Mouse (Mus musculus) heart, embryonic 11.5 days (tissue): Measurements from ENCODE around the gene Armcx1. TPM values are rescaled to one million over a fixed set of nuclear protein-coding genes. Genes with fewer than 3 reads are reported as not detected.
"Not testable (repeated sequence)": the region's sequence is repeated elsewhere in the genome, so short reads cannot be mapped to it uniquely, and the experiment has no call there.

Experiments used
- ATAC-seq: fragments of 200-750 bp; cut with Nextera tagmentation; replicated peaks from 2 replicates; pipeline ENCODE4 v1.8.0; 2017; ENCODE audit warnings: moderate library complexity; ENCODE audit not compliant: insufficient number of reproducible peaks, low FRiP score, low TSS enrichment
- H3K27ac ChIP-seq: fragments of 300-500 bp; sonication (generic); 2 replicates; pipeline ENCODE4 v1.5.1; 2014; ENCODE audit warnings: mild to moderate bottlenecking, low read depth, low read length
- H3K27me3 ChIP-seq: fragments of 300-500 bp; sonication (generic); 2 replicates; pipeline ENCODE4 v1.6.1; 2014; ENCODE audit warnings: mild to moderate bottlenecking, low read length, mixed read lengths; ENCODE audit not compliant: control insufficient read depth, insufficient read depth
- H3K36me3 ChIP-seq: fragments of 300-500 bp; sonication (generic); 2 replicates; pipeline ENCODE4 v1.6.1; 2014; ENCODE audit warnings: mild to moderate bottlenecking, low read length, moderate library complexity, mixed read lengths; ENCODE audit not compliant: control insufficient read depth, insufficient read depth
- H3K4me1 ChIP-seq: fragments of 300-500 bp; sonication (generic); 2 replicates; pipeline ENCODE4 v1.6.1; 2014; ENCODE audit warnings: low read length; ENCODE audit not compliant: control insufficient read depth, insufficient read depth
- H3K4me2 ChIP-seq: fragments of 300-500 bp; sonication (generic); 2 replicates; pipeline ENCODE4 v1.6.1; 2014; ENCODE audit warnings: mild to moderate bottlenecking, moderate library complexity
- H3K4me3 ChIP-seq: fragments of 300-500 bp; sonication (generic); 2 replicates; pipeline ENCODE4 v1.5.1; 2014; ENCODE audit warnings: low read depth, low read length
- H3K9ac ChIP-seq: fragments of 300-500 bp; sonication (generic); 2 replicates; pipeline ENCODE4 v1.6.1; 2014; ENCODE audit warnings: mild to moderate bottlenecking, low read depth, low read length, moderate library complexity
- H3K9me3 ChIP-seq: fragments of 300-500 bp; sonication (generic); replicated peaks from 2 replicates; pipeline ENCODE4 v1.6.1; 2016; ENCODE audit warnings: low read length; ENCODE audit not compliant: control insufficient read depth
- WGBS: fragments of 180-500 bp; shearing (Covaris S2); extraction: QIAGEN DNeasy Blood & Tissue Kit; methylation state at CpG from one replicate; pipeline ENCODE4 v1.1.7; 2014; ENCODE audit not compliant: insufficient replicate concordance; 5-methylcytosine and 5-hydroxymethylcytosine counted together
- polyA plus RNA-seq: library from polyadenylated mRNA; unstranded; fragments of >200 nt; fragmentation: Nextera tagmentation; extraction: Ambion mirVana; gene quantifications from 2 replicates; pipeline ENCODE4 v1.2.1, GENCODE M21; 2014

The Armcx1 gene
- polyA plus RNA-seq, 1 experiment from 2014 or later: 36.1 TPM

GRCm38 (mm10) chrX:134750764-134751592 is 33.2 kb downstream of the Armcx1 start, which contains the start of gene Armcx6:
TSS of gene Armcx6 (minus strand) at chrX:134751417.
- Histone ChIP-seq H3K4me1 (no peaks in the 10 kb centered on the region), H3K9me3 (no peaks in the 10 kb centered on the region), H3K27me3 (peaks cover 3% of the 10 kb centered on the region; the same call in 1 of the 2 replicates), H3K4me2 (peak within 1 kb of the TSS; percentile 68), H3K27ac (peak within 1 kb of the TSS; percentile 77), H3K9ac (peak within 1 kb of the TSS; percentile 69), H3K4me3 (peak within 1 kb of the TSS; percentile 57), H3K36me3 (no peaks in the 10 kb centered on the region)
- ATAC-seq: peak; percentile 89
- 17% methylated on average over 36 of the region's 36 CpGs for WGBS

DNA sequence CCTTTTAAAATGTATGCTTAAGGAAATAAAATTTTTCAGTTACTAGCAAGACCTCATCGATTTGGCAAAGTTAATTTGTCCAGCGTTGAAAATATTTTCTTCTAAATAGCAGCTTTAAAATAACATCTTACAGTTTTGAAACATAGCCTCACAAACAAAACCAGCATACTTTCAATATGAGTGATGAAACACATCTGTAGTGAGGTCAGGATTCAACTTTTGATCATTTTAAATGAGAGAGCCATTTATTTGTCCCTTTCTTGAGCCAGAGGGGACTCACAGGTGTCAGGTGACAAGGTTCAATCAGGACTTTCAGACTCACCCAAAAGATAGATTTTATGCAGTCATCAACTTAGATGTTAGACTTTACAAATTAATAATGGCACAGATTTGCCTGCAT is 34.1 kb downstream of the Armcx1 start:
- no peak for ATAC-seq
- Histone ChIP-seq H3K27ac (peak overlapping the region; percentile 57), H3K9me3 (no peaks in the 10 kb centered on the region), H3K27me3 (peaks cover 3% of the 10 kb centered on the region; the same call in 1 of the 2 replicates), H3K36me3 (no peaks in the 10 kb centered on the region), H3K4me3 (no peak overlapping the region), H3K4me2 (no peak overlapping the region), H3K9ac (no peak overlapping the region), H3K4me1 (no peaks in the 10 kb centered on the region)
- WGBS: 47% methylated on average over 2 of the region's 2 CpGs

GRCm38 (mm10) chrX:134752584-134752983 is 34.8 kb downstream of the Armcx1 start:
- H3K9ac ChIP-seq: 0 out of 2 replicates have a peak overlapping the region, but pooled peaks have one; percentile 28
- peak overlapping the region; percentile 57 for H3K27ac ChIP-seq
- no peaks in the 10 kb centered on the region for H3K4me1 ChIP-seq
- peaks cover 3% of the 10 kb centered on the region; the same call in 1 of the 2 replicates for H3K27me3 ChIP-seq
- H3K9me3 ChIP-seq: no peaks in the 10 kb centered on the region
- no peak overlapping the region for H3K4me3 ChIP-seq
- H3K4me2 ChIP-seq: peak overlapping the region; percentile 8; the same call in 1 of the 2 replicates
- ATAC-seq: no peak
- 21% methylated on average over 4 of the region's 4 CpGs for WGBS
- no peaks in the 10 kb centered on the region for H3K36me3 ChIP-seq

- Histone ChIP-seq H3K9ac (peak within 1 kb of the TSS; percentile 81), H3K4me3 (peak within 1 kb of the TSS; percentile 63), H3K27me3 (no peaks in the 10 kb centered on the region), H3K27ac (peak within 1 kb of the TSS; percentile 86), H3K9me3 (no peaks in the 10 kb centered on the region), H3K4me2 (peak within 1 kb of the TSS; percentile 61), H3K36me3 (no peaks in the 10 kb centered on the region), H3K4me1 (peaks cover 6% of the 10 kb centered on the region; the same call in 1 of the 2 replicates)
- 18% methylated on average over 46 of the region's 46 CpGs for WGBS
- ATAC-seq: peak; percentile 89
Observed at GRCm38 (mm10) chrX:134756434-134757292, 38.9 kb downstream of the Armcx1 start, which contains the start of gene Armcx3. TSS of gene Armcx3 (plus strand) at chrX:134756595.

DNA sequence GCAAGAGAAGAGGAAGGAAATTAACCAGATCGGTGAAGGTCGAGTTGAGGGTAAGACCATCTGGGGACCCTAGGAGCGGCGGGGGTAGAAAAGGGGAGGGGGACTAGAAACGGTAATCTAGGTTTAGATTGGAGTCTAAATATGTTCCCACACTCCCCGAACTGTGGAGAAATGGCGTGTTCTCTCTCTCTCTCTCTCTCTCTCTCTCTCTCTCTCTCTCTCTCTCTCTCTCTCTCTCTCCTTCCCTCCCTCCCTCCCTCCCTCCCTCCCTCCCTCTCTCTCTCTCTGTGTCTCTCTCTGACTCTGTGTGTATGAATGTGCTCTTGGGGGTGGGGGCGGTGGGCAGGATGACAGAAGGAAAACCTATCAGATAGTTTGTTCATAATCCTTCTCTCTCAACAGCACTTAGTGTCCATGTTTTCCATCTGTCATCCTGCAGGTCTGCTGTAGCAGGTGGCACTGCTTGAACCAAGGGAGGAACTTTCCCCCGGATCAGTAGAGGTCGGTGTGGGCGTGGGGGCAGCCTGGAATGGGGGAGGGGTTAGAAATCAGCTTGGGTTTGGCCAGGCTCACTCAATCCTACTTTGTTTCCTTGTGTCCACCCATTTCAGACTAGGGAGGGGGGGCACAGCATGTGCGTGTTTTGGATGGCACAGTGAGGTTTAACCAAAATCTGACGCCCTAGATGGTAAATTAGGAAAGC is 39.7 kb downstream of the Armcx1 start:
- peak overlapping the region; percentile 81 for H3K9ac ChIP-seq
- peak overlapping the region; percentile 63 for H3K4me3 ChIP-seq
- 19% methylated on average over 13 of the region's 13 CpGs for WGBS
- ATAC-seq: 0 out of 2 replicates have a peak, but pooled peaks have one; percentile 32
- H3K9me3 ChIP-seq: no peaks in the 10 kb centered on the region
- peak overlapping the region; percentile 61 for H3K4me2 ChIP-seq
- peaks cover 6% of the 10 kb centered on the region; the same call in 1 of the 2 replicates for H3K4me1 ChIP-seq
- no peaks in the 10 kb centered on the region for H3K36me3 ChIP-seq
- H3K27me3 ChIP-seq: no peaks in the 10 kb centered on the region
- peak overlapping the region; percentile 86; the same call in 1 of the 2 replicates for H3K27ac ChIP-seq

DNA sequence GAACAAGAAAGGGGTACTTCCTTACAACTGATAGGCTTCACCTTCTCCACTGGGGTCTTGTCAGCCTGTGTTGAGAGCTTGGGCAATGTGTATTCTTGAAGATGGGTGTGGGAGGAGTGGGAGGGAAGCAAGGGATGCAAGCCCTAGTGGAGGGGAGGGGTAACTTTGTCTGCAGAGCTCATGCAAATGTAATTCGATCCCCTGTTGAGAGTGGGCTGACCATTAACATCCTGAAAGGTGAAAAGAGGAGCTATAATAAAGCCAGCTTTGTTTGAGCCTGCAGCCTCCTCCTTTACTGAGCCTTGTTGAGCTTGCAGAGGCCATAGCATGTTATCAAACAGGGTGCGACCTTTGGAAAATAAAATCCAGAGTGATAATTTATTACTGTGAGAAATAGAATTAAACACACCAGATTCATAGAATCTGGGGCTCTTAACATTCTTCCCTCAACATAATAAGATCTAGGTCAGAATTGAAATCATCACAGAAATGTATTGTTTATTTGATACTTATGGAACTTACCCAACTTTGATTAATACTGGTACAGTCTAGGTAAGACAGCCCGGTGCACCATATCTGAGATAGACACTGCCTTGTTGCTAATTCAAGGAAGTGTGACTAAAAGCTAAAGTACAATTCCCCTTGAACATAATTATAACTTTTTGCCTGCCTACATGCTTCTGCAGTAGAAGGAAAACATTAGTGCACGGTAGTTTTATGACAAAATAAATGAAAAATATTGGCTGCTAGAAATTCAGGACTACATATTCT is 45.9 kb downstream of the Armcx1 start:
- H3K36me3 ChIP-seq, H3K4me3 ChIP-seq, H3K9ac ChIP-seq, H3K4me1 ChIP-seq, H3K4me2 ChIP-seq, H3K9me3 ChIP-seq, ATAC-seq, H3K27me3 ChIP-seq, H3K27ac ChIP-seq: not testable (repeated sequence)
- 48% methylated on average over 3 of the region's 4 CpGs for WGBS
